Mouse (Mus musculus): ENCODE measurements around the gene Ngly1.
"Not testable (repeated sequence)": the region's sequence is repeated elsewhere in the genome, so short reads cannot be mapped to it uniquely, and the experiment has no call there.

Gene Ngly1

GRCm38 (mm10) chr14:16260541-16260940 is 11.5 kb downstream of the Ngly1 start:
- no peak for DNase-seq (ENCODE audit: low spot score)

GRCm38 (mm10) chr14:16261869-16262268 is 12.8 kb downstream of the Ngly1 start:
- DNase-seq (ENCODE audit: low spot score) = no peak

- no peak for DNase-seq (ENCODE audit: low spot score)
These were observed 17.9 kb downstream of the Ngly1 start for GRCm38 (mm10) chr14:16267028-16267427.

GRCm38 (mm10) chr14:16269776-16270175 is 20.7 kb downstream of the Ngly1 start:
- no peak for DNase-seq (ENCODE audit: low spot score)

GRCm38 (mm10) chr14:16273677-16274076 is 24.6 kb downstream of the Ngly1 start:
- DNase-seq (ENCODE audit: low spot score) = no peak

- no peak for DNase-seq (ENCODE audit: low spot score)
These were observed 30.1 kb downstream of the Ngly1 start for GRCm38 (mm10) chr14:16279196-16279595.

- DNase-seq (ENCODE audit: low spot score) = no peak
These were observed 34.9 kb downstream of the Ngly1 start for GRCm38 (mm10) chr14:16283966-16284365.

GRCm38 (mm10) chr14:16292371-16292770 is 43.3 kb downstream of the Ngly1 start:
- DNase-seq (ENCODE audit: low spot score) = no peak

GRCm38 (mm10) chr14:16293015-16293414 is 43.9 kb downstream of the Ngly1 start:
- DNase-seq (ENCODE audit: low spot score) = no peak

- DNase-seq (ENCODE audit: low spot score) = no peak
These were observed 44.8 kb downstream of the Ngly1 start for GRCm38 (mm10) chr14:16293921-16294320.

GRCm38 (mm10) chr14:16296816-16297468 is 47.9 kb downstream of the Ngly1 start:
- no peak for DNase-seq (ENCODE audit: low spot score)

- DNase-seq (ENCODE audit: low spot score) = no peak
These were observed 52.7 kb downstream of the Ngly1 start for GRCm38 (mm10) chr14:16301735-16302134.

GRCm38 (mm10) chr14:16302688-16303087 is 53.6 kb downstream of the Ngly1 start:
- no peak for DNase-seq (ENCODE audit: low spot score)

- no peak for DNase-seq (ENCODE audit: low spot score)
These were observed 61.7 kb downstream of the Ngly1 start for GRCm38 (mm10) chr14:16310791-16311190.

- DNase-seq (ENCODE audit: low spot score) = no peak
These were observed 63.5 kb downstream of the Ngly1 start for GRCm38 (mm10) chr14:16312599-16312998.

- not testable (repeated sequence) for DNase-seq (ENCODE audit: low spot score)
These were observed 64.0 kb downstream of the Ngly1 start for GRCm38 (mm10) chr14:16313073-16313472.

GRCm38 (mm10) chr14:16313936-16314521 is 64.9 kb downstream of the Ngly1 start:
- no peak for DNase-seq (ENCODE audit: low spot score)

GRCm38 (mm10) chr14:16314842-16315241 is 65.8 kb downstream of the Ngly1 start:
- no peak for DNase-seq (ENCODE audit: low spot score)

- DNase-seq (ENCODE audit: low spot score) = no peak
These were observed 67.6 kb downstream of the Ngly1 start for GRCm38 (mm10) chr14:16316715-16317114.

- DNase-seq (ENCODE audit: low spot score) = no peak
These were observed 70.7 kb downstream of the Ngly1 start for GRCm38 (mm10) chr14:16319818-16320217.

- DNase-seq (ENCODE audit: low spot score) = no peak
These were observed 75.3 kb downstream of the Ngly1 start for GRCm38 (mm10) chr14:16324394-16324793.

- no peak for DNase-seq (ENCODE audit: low spot score)
These were observed 76.1 kb downstream of the Ngly1 start for GRCm38 (mm10) chr14:16325208-16325607.

GRCm38 (mm10) chr14:16328531-16328930 is 79.5 kb downstream of the Ngly1 start:
- DNase-seq (ENCODE audit: low spot score) = no peak

GRCm38 (mm10) chr14:16328959-16329480 is 79.9 kb downstream of the Ngly1 start:
- DNase-seq (ENCODE audit: low spot score) = no peak

All from ovary, postnatal 36 days (tissue).